Mouse (Mus musculus): Measurements from ENCODE around the gene Styxl1.

The Styxl1 gene

DNA sequence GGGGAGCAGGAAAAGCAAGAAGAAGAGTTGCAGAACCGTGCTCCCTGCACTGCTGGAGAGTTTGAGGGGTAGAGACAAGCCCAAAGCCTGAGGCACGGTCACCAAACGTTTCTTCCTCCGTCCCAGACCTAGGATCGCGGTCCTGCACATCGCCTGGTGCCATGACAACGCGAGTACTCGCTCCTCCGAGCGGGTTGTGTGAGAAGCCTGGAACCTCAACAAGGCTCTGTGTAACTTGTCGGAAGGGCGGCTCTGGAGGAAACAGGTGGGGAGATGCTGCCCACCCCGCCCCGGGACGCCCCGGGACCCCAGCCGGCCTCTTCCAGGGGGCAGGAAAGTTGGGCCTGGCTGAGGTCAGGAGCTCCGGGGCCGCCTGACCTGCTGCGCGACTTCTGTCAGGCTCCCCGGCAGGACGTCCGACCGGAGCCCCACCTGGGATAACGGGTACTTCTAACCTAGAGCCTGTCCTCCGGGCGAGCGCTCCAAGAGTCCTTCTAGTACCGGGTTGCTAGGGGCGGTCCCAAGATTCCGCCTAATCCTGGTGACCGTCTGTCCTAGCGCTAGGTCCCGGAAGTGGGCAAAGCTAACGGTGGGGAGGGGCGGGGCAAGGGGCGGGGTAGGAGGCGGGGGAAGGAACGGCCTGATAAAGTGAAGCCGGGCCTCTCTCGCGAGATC, at the start of gene Styxl1:
TSS of gene Styxl1 (minus strand) at position 590 of the 675 bp plus-strand sequence.
- TF ChIP-seq GATA4 (IDR thresholded peaks at IDR 0.05; ENCODE audit: insufficient replicate concordance, low read length): no peak

DNA sequence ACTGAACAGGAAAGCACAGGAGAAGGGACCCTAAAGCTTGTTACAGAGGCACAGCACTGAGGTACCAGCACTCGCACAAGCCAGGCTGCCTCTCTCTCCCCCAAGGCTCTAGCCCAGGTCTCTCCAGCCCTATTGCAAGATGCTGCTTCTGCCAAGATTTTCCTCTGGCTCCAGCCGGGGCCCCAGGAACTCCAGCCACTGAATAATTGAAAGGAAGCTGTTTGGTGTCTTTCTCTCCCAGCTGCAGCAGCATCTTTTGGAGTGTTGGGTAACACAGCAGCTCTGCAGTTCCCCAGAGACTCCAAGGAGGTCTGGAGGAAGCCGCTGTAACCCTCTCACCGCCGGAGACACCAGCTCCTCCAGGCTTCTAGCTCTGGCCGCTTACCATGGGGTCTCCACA, 48.0 kb upstream of the Styxl1 start:
- TF ChIP-seq GATA4 (IDR thresholded peaks at IDR 0.05; ENCODE audit: insufficient replicate concordance, low read length): no peak

- TF ChIP-seq GATA4 (IDR thresholded peaks at IDR 0.05; ENCODE audit: insufficient replicate concordance, low read length): no peak
Observed at GRCm38 (mm10) chr5:135824517-135824916, 46.3 kb upstream of the Styxl1 start.

GRCm38 (mm10) chr5:135822316-135822944, 44.2 kb upstream of the Styxl1 start:
- TF ChIP-seq GATA4 (IDR thresholded peaks at IDR 0.05; ENCODE audit: insufficient replicate concordance, low read length): no peak

GRCm38 (mm10) chr5:135818491-135818890, 40.3 kb upstream of the Styxl1 start:
- no peak for TF ChIP-seq GATA4 (IDR thresholded peaks at IDR 0.05; ENCODE audit: insufficient replicate concordance, low read length)

DNA sequence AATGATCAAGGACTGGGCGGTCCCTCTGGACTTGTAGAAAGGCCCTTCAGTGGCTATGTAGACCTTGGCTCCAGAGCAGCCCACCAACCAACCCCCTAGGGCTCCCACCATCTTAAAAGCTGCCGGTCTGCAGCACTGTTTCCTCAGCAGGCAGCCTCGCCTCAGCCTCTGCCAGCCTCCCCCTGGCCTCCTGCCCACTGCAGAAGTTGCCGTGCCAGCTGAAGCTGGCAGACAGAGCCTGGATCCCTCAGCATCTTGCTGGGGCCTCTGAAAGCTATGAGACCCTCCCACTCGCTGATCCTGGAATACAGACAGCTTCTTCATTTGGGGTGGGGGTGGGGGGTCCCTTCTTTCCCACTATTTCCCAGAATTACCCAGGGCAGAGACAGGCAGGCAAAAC, 34.8 kb upstream of the Styxl1 start:
- TF ChIP-seq GATA4 (IDR thresholded peaks at IDR 0.05; ENCODE audit: insufficient replicate concordance, low read length): no peak

- no peak for TF ChIP-seq GATA4 (IDR thresholded peaks at IDR 0.05; ENCODE audit: insufficient replicate concordance, low read length)
Observed at GRCm38 (mm10) chr5:135807263-135807637, 29.1 kb upstream of the Styxl1 start.

DNA sequence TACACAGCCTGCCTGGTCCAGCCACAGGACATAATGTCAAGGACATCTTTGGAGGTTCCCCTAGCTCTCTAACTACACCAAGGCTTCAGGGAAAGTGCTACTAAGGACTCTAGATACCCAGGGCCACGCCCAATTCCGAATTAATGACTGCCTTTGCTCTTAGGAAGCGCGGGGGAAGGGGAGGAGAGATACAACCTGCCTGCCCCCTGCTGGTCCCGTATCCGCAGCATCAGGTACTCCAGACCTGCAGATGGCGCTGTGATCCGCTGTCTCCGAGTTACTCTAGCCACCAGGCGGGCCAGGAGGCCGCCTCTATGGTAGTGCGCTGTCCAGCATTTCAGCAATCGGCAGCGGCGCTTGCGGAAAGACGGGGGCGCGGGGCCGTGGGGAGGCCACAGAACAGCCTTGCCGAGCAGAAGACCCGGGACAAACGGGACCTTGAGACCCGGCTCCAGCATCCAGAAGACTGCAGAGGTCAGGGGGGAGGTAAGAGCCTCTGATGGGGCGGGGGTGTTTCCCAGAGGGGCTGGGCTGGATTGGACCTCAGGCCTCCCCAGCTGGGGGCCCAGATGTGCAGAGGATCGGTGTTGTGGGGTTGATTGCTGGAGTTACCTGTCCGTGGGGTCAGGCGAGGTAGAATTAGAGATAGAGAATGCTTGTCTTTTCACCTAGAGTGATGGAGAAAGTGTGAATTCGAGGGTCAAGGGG, 28.5 kb upstream of the Styxl1 start, which contains the start of gene Srrm3:
TSS of gene Srrm3 (plus strand) at position 336 of the 708 bp plus-strand sequence.
- TF ChIP-seq GATA4 (IDR thresholded peaks at IDR 0.05; ENCODE audit: insufficient replicate concordance, low read length): no peak; the same call in 1 of the 2 replicates

GRCm38 (mm10) chr5:135804735-135805134, 26.6 kb upstream of the Styxl1 start:
- no peak for TF ChIP-seq GATA4 (IDR thresholded peaks at IDR 0.05; ENCODE audit: insufficient replicate concordance, low read length)

DNA sequence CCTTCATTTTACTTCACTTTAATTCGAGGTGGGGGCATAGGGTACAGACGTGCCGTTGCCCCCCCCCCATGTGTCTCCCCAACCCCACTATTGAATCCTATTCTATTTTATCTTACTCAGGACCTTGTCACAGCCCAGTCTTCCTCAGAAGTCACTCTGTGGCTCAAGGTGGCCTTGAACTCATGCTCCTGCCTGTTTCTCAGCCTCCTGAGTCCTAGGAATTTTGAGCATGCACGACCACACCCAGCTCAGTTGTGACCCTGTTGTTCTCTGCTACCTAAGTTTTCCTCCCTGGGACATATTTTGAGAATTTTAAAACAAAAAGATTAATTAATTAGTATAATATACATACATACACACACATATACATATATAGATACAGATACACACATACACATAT, 25.5 kb upstream of the Styxl1 start:
- no peak for TF ChIP-seq GATA4 (IDR thresholded peaks at IDR 0.05; ENCODE audit: insufficient replicate concordance, low read length)

DNA sequence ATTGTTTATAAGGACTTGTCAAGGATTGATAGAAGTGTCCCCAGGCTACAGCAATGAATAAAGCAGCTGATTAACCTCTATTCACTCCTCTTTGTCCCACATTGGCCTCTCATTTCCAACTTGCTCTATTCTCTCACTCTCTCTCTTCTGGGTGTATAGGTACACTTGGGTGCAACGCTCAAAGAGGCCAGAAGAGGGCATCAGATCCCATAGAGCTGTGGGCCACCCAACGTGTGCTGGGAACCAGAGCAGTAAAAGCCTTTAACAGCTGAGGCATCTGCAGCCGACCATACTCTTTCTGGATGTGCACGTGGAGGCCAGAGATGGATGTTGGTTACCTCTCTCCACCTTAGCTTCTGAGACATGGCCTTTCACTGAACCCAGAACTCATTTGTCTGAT, 24.9 kb upstream of the Styxl1 start:
- TF ChIP-seq GATA4 (IDR thresholded peaks at IDR 0.05; ENCODE audit: insufficient replicate concordance, low read length): no peak

DNA sequence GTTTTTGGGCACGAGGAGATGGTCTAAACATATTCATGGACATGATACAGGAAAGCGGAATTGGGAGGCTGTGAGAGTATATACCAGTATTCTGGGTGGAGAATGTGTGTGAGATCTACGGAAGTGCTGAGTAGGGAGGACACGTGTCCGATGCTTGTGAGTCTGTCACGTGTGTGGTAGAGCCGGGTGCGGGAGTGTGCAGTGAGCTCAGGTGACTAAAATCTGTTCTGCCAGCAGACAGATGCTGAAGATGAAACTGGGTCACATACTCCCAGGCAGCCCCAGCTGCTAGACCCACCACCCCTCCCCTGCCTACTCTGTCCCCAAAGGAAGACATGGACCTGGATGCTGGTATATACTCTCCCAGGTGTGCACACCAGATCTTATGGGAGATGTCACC, 24.5 kb upstream of the Styxl1 start:
- TF ChIP-seq GATA4 (IDR thresholded peaks at IDR 0.05; ENCODE audit: insufficient replicate concordance, low read length): no peak

DNA sequence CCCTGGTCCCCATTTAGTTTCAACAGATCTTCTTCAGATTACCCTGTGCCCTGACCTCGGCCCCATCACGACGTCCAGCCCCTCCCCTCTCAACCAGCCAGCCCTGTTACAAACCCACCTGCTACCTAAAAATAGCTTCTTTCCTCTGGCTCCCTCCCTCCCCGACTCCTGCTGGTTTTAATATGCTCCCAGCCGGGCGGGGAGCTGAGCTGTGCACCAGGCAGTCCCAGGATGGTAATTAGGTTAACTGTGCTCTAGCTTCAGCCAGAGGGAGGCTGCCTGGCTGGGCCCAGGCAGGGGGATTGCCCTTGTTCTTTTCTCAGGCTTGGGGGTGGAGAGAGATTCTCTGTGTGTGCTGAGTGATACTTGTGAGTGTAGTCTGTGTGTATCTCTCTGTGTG, 22.7 kb upstream of the Styxl1 start:
- no peak for TF ChIP-seq GATA4 (IDR thresholded peaks at IDR 0.05; ENCODE audit: insufficient replicate concordance, low read length)

DNA sequence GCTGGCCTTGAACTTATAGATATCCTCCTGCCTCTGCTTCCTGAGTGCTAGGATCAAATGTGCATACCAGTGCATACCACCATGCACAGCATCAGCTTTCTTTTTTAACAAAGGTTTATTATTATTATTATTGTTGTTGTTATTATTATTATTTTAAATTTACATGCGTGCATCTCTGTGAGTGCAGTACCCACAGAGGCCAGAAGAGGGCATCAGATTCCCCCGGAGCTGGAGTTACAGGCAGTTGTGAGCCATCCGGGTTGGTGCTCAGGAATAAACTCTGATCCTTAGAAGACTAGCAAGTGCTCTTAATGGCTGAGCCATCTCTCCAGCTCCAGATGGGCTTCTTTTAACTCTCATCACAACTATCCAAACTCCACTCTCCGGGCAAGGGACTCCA, 21.6 kb upstream of the Styxl1 start:
- no peak for TF ChIP-seq GATA4 (IDR thresholded peaks at IDR 0.05; ENCODE audit: insufficient replicate concordance, low read length)

- TF ChIP-seq GATA4 (IDR thresholded peaks at IDR 0.05; ENCODE audit: insufficient replicate concordance, low read length): no peak
Observed at GRCm38 (mm10) chr5:135794859-135795181, 16.6 kb upstream of the Styxl1 start.
